Mouse (Mus musculus): ENCODE data around the gene Pitpnm2. TPM values are rescaled to one million over a fixed set of nuclear protein-coding genes. Genes with fewer than 3 reads are reported as not detected.

Gene Pitpnm2
- polyA plus RNA-seq, 1 experiment from 2014 or later, result 10.2 TPM

DNA sequence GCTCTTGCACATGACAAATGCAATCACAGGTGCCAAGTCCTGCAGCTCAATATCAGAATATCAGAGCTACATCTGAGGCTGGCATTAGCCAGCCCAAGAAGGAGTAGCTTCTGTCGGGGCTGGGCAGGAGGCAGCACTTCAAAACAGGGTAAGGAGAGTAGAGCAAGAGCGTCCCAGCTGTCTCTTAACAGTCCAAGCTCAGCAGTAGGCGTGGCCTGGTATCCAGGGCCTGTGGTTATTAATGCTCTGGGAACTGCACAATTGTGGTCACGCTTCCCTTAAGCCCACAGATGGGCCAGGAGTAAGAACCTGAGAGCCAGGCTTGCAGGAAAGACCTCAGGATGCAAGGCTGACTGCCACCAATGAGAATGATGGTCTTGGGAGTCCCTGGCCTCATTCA is 74.4 kb downstream of the Pitpnm2 start:
- no peak overlapping the region; the same call in 1 of the 2 replicates for H3K9ac ChIP-seq (ENCODE audit: low read length)
- no peak overlapping the region for H3K4me2 ChIP-seq (ENCODE audit: low read length)
- no peaks in the 10 kb centered on the region for H3K9me3 ChIP-seq (ENCODE audit: control insufficient read depth, low read length)
- H3K4me3 ChIP-seq (ENCODE audit: control insufficient read depth in 1 of 2, insufficient read depth in 1 of 2, low read depth in 1 of 2, low read length in 2 of 2), result no peak overlapping the region
- WGBS, result 29% methylated on average over 4 of the region's 4 CpGs
- no peaks in the 10 kb centered on the region for H3K36me3 ChIP-seq (ENCODE audit: control insufficient read depth, insufficient read depth, low read length)
- peak overlapping the region; percentile 92 to 97; a peak in 3 of 4 replicates for H3K27ac ChIP-seq (replicated peaks in 1 of 2; ENCODE audit: control insufficient read depth in 1 of 2, insufficient read depth in 1 of 2, low read depth in 2 of 2, low read length in 2 of 2)
- H3K27me3 ChIP-seq (ENCODE audit: control insufficient read depth, insufficient read depth, low read length), result no peaks in the 10 kb centered on the region
- no peak for ATAC-seq (ENCODE audit: insufficient number of reproducible peaks, insufficient read depth, low FRiP score, low read depth)
- H3K4me1 ChIP-seq (ENCODE audit: control insufficient read depth in 2 of 2, insufficient read depth in 2 of 2, low read length in 2 of 2), result peaks cover 49 to 73% of the 10 kb centered on the region in 2 experiments

DNA sequence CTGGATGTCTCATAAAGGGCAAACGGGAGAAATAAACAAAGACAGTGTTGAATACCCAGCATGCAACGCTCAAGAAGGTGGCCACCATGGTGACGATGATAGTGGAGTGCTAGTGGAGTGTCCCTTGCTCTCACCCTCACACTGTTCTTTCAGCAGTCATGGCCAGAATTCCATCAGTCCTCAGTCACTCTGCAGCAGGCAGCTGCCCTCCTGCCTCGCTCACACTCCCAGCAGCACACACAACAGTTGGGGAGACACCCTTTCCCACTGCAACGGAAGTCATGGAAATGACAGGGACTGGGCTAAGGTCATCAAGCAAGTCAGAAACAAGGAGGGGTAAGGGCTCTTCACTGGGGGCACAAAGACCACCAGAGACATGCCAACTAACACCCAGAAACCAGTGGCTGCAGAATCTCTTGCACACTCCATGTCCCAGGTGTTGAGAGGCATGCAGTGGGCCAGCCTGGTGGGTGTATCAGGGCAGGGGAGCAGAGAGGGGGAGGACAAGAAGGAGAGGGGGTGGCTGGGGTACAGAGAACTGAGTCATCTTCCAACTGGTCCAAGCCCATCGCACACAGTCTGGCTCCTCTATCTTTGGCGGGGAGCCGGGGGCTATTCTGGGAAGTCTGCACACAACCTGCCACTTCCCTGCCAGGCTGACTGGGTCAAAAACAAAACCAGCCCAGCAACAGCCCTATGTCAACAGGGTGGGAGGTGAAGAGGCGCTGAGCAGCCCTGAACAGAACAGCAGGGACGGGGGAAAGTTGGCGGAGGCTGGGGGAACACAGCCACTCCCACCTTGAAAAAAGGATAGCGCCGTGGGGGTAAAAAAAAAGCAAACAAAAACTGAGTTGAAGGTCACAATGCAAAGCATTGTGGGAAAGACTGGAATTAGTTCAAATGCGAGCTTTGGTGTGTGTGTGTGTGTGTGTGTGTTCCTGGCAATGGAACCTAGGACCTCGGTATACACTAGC is 76.3 kb downstream of the Pitpnm2 start:
- H3K27ac ChIP-seq (replicated peaks in 1 of 2; ENCODE audit: control insufficient read depth in 1 of 2, insufficient read depth in 1 of 2, low read depth in 2 of 2, low read length in 2 of 2), result peak overlapping the region; percentile 92 to 97
- no peak overlapping the region for H3K4me3 ChIP-seq (ENCODE audit: control insufficient read depth in 1 of 2, insufficient read depth in 1 of 2, low read depth in 1 of 2, low read length in 2 of 2)
- peak overlapping the region; percentile 45 for H3K4me2 ChIP-seq (ENCODE audit: low read length)
- peak; percentile 80 for ATAC-seq (ENCODE audit: insufficient number of reproducible peaks, insufficient read depth, low FRiP score, low read depth)
- H3K36me3 ChIP-seq (ENCODE audit: control insufficient read depth, insufficient read depth, low read length), result no peaks in the 10 kb centered on the region
- peak overlapping the region; percentile 59 for H3K9ac ChIP-seq (ENCODE audit: low read length)
- no peaks in the 10 kb centered on the region for H3K27me3 ChIP-seq (ENCODE audit: control insufficient read depth, insufficient read depth, low read length)
- no peaks in the 10 kb centered on the region for H3K9me3 ChIP-seq (ENCODE audit: control insufficient read depth, low read length)
- peaks cover 44 to 78% of the 10 kb centered on the region in 2 experiments for H3K4me1 ChIP-seq (ENCODE audit: control insufficient read depth in 2 of 2, insufficient read depth in 2 of 2, low read length in 2 of 2)
- 21% methylated on average over 15 of the region's 15 CpGs for WGBS

DNA sequence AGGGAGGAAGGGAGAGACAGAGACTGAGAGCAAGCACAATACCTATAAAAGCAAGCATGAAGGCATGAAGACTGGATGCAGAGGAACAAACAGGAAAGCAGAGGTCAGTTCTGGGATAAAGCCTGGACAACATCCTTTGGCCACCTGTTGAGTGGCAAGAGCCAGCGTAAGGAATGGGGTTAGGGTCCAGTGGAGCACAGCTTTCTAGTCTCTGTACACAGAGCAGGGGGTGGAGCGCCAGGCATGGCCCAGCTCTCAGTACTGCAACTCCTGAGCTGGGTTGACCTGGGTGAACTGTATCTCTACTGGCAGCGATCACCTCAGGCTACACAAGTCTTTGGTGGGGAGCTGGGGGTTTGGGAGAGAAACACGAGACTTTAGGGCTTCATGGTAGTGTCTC is 77.3 kb downstream of the Pitpnm2 start:
- Histone ChIP-seq H3K36me3 (ENCODE audit: control insufficient read depth, insufficient read depth, low read length) (no peaks in the 10 kb centered on the region), H3K4me1 (ENCODE audit: control insufficient read depth in 2 of 2, insufficient read depth in 2 of 2, low read length in 2 of 2) (peaks cover 53 to 88% of the 10 kb centered on the region in 2 experiments)
- ATAC-seq (ENCODE audit: insufficient number of reproducible peaks, insufficient read depth, low FRiP score, low read depth), result no peak

DNA sequence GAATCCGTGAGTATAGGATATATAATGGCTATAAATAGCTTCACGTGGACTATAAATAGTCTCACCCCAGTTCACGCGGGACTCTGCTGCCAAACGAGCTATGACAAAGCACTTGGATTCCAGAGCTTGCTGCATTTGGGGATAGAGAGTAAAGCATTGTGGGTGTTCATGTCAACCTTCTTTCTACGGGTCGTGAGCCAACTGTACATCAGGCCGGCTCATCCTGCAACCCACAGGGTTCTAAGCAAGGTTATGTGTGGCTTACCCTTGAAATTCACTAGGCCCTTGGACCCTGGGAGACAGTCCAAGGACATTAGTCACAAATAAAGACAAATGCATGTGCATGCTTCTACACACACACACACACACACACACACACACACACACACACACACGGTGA is 77.8 kb downstream of the Pitpnm2 start:
- H3K27me3 ChIP-seq (ENCODE audit: control insufficient read depth, insufficient read depth, low read length), result no peaks in the 10 kb centered on the region
- 21% methylated on average over 9 of the region's 9 CpGs for WGBS
- no peaks in the 10 kb centered on the region for H3K36me3 ChIP-seq (ENCODE audit: control insufficient read depth, insufficient read depth, low read length)
- no peak overlapping the region for H3K4me2 ChIP-seq (ENCODE audit: low read length)
- H3K9ac ChIP-seq (ENCODE audit: low read length), result peak overlapping the region; percentile 39; the same call in 1 of the 2 replicates
- H3K4me1 ChIP-seq (ENCODE audit: control insufficient read depth in 2 of 2, insufficient read depth in 2 of 2, low read length in 2 of 2), result peaks cover 52 to 89% of the 10 kb centered on the region in 2 experiments
- H3K9me3 ChIP-seq (ENCODE audit: control insufficient read depth, low read length), result no peaks in the 10 kb centered on the region
- no peak for ATAC-seq (ENCODE audit: insufficient number of reproducible peaks, insufficient read depth, low FRiP score, low read depth)
- H3K27ac ChIP-seq (replicated peaks in 1 of 2; ENCODE audit: control insufficient read depth in 1 of 2, insufficient read depth in 1 of 2, low read depth in 2 of 2, low read length in 2 of 2), result peak overlapping the region; percentile 92 to 97
- no peak overlapping the region for H3K4me3 ChIP-seq (ENCODE audit: control insufficient read depth in 1 of 2, insufficient read depth in 1 of 2, low read depth in 1 of 2, low read length in 2 of 2)

More for the DNA sequence above, 77.3 kb downstream of the Pitpnm2 start:
- peak overlapping the region; percentile 39; the same call in 1 of the 2 replicates for H3K9ac ChIP-seq (ENCODE audit: low read length)
- 86% methylated on average over 4 of the region's 4 CpGs for WGBS
- no peaks in the 10 kb centered on the region for H3K27me3 ChIP-seq (ENCODE audit: control insufficient read depth, insufficient read depth, low read length)
- no peak overlapping the region for H3K4me3 ChIP-seq (ENCODE audit: control insufficient read depth in 1 of 2, insufficient read depth in 1 of 2, low read depth in 1 of 2, low read length in 2 of 2)
- no peak overlapping the region for H3K4me2 ChIP-seq (ENCODE audit: low read length)
- no peaks in the 10 kb centered on the region for H3K9me3 ChIP-seq (ENCODE audit: control insufficient read depth, low read length)
- peak overlapping the region; percentile 92 to 97 for H3K27ac ChIP-seq (replicated peaks in 1 of 2; ENCODE audit: control insufficient read depth in 1 of 2, insufficient read depth in 1 of 2, low read depth in 2 of 2, low read length in 2 of 2)

GRCm38 (mm10) chr5:124169224-124169621 is 80.3 kb downstream of the Pitpnm2 start:
- H3K4me3 ChIP-seq (ENCODE audit: control insufficient read depth in 1 of 2, insufficient read depth in 1 of 2, low read depth in 1 of 2, low read length in 2 of 2), result no peak overlapping the region
- H3K27ac ChIP-seq (replicated peaks in 1 of 2; ENCODE audit: control insufficient read depth in 1 of 2, insufficient read depth in 1 of 2, low read depth in 2 of 2, low read length in 2 of 2), result 0 out of 4 replicates have a peak overlapping the region, but pooled peaks of 1 of the 2 experiments have one; percentile 4
- ATAC-seq (ENCODE audit: insufficient number of reproducible peaks, insufficient read depth, low FRiP score, low read depth), result no peak
- H3K9me3 ChIP-seq (ENCODE audit: control insufficient read depth, low read length), result no peaks in the 10 kb centered on the region
- no peak overlapping the region for H3K4me2 ChIP-seq (ENCODE audit: low read length)
- H3K36me3 ChIP-seq (ENCODE audit: control insufficient read depth, insufficient read depth, low read length), result 0 out of 2 replicates have a peak, but pooled peaks cover under 1% of the 10 kb centered on the region
- no peak overlapping the region for H3K9ac ChIP-seq (ENCODE audit: low read length)
- no peaks in the 10 kb centered on the region for H3K27me3 ChIP-seq (ENCODE audit: control insufficient read depth, insufficient read depth, low read length)
- H3K4me1 ChIP-seq (ENCODE audit: control insufficient read depth in 2 of 2, insufficient read depth in 2 of 2, low read length in 2 of 2), result peaks cover 61 to 89% of the 10 kb centered on the region in 2 experiments
- WGBS, result 61% methylated on average over 3 of the region's 3 CpGs

GRCm38 (mm10) chr5:124168428-124169223 is 80.9 kb downstream of the Pitpnm2 start:
- 0 out of 2 replicates have a peak, but pooled peaks cover 3% of the 10 kb centered on the region for H3K36me3 ChIP-seq (ENCODE audit: control insufficient read depth, insufficient read depth, low read length)
- H3K27ac ChIP-seq (replicated peaks in 1 of 2; ENCODE audit: control insufficient read depth in 1 of 2, insufficient read depth in 1 of 2, low read depth in 2 of 2, low read length in 2 of 2), result no peak overlapping the region
- H3K9me3 ChIP-seq (ENCODE audit: control insufficient read depth, low read length), result no peaks in the 10 kb centered on the region
- WGBS, result 86% methylated on average over 12 of the region's 12 CpGs
- ATAC-seq (ENCODE audit: insufficient number of reproducible peaks, insufficient read depth, low FRiP score, low read depth), result no peak
- peaks cover 60 to 89% of the 10 kb centered on the region in 2 experiments for H3K4me1 ChIP-seq (ENCODE audit: control insufficient read depth in 2 of 2, insufficient read depth in 2 of 2, low read length in 2 of 2)
- no peak overlapping the region for H3K4me2 ChIP-seq (ENCODE audit: low read length)
- no peak overlapping the region for H3K4me3 ChIP-seq (ENCODE audit: control insufficient read depth in 1 of 2, insufficient read depth in 1 of 2, low read depth in 1 of 2, low read length in 2 of 2)
- no peaks in the 10 kb centered on the region for H3K27me3 ChIP-seq (ENCODE audit: control insufficient read depth, insufficient read depth, low read length)
- H3K9ac ChIP-seq (ENCODE audit: low read length), result no peak overlapping the region

- no peaks in the 10 kb centered on the region for H3K27me3 ChIP-seq (ENCODE audit: control insufficient read depth, insufficient read depth, low read length)
- H3K9ac ChIP-seq (ENCODE audit: low read length), result peak overlapping the region; percentile 9; the same call in 1 of the 2 replicates
- no peak for ATAC-seq (ENCODE audit: insufficient number of reproducible peaks, insufficient read depth, low FRiP score, low read depth)
- no peaks in the 10 kb centered on the region for H3K9me3 ChIP-seq (ENCODE audit: control insufficient read depth, low read length)
- peak overlapping the region; percentile 19; a peak in 3 of 4 replicates for H3K27ac ChIP-seq (replicated peaks in 1 of 2; ENCODE audit: control insufficient read depth in 1 of 2, insufficient read depth in 1 of 2, low read depth in 2 of 2, low read length in 2 of 2)
- no peak overlapping the region for H3K4me3 ChIP-seq (ENCODE audit: control insufficient read depth in 1 of 2, insufficient read depth in 1 of 2, low read depth in 1 of 2, low read length in 2 of 2)
- 0 out of 2 replicates have a peak, but pooled peaks cover 3% of the 10 kb centered on the region for H3K36me3 ChIP-seq (ENCODE audit: control insufficient read depth, insufficient read depth, low read length)
- WGBS, result 51% methylated on average over 10 of the region's 10 CpGs
- peaks cover 62 to 90% of the 10 kb centered on the region in 2 experiments for H3K4me1 ChIP-seq (ENCODE audit: control insufficient read depth in 2 of 2, insufficient read depth in 2 of 2, low read length in 2 of 2)
- no peak overlapping the region for H3K4me2 ChIP-seq (ENCODE audit: low read length)
Measured at GRCm38 (mm10) chr5:124167621-124168020, 81.9 kb downstream of the Pitpnm2 start.
